Mouse (Mus musculus): ENCODE data around the gene Fam166a. TPM values are rescaled to one million over a fixed set of nuclear protein-coding genes. Genes with fewer than 3 reads are reported as not detected.
A peak's percentile ranks its signal among the peaks of the same experiment; 100 is the strongest.

The Fam166a gene
- polyA plus RNA-seq, 1 experiment from 2014 or later = 0.89 TPM

GRCm38 (mm10) chr2:25228431-25228889, 9.9 kb downstream of the Fam166a start:
- H3K4me1 ChIP-seq (replicated peaks) = peaks cover 23% of the 10 kb centered on the region
- H3K36me3 ChIP-seq = no peaks in the 10 kb centered on the region
- H3K27me3 ChIP-seq = no peaks in the 10 kb centered on the region; the same call in 1 of the 2 replicates
- H3K4me2 ChIP-seq = peak overlapping the region; percentile 42
- WGBS = 0% methylated on average over 7 of the region's 7 CpGs
- H3K9ac ChIP-seq = peak overlapping the region; percentile 44; the same call in 1 of the 2 replicates
- H3K4me3 ChIP-seq = peak overlapping the region; percentile 20
- no peak for ATAC-seq (ENCODE audit: low read depth)
- peak overlapping the region; percentile 69; the same call in 1 of the 2 replicates for H3K27ac ChIP-seq (replicated peaks)
- no peaks in the 10 kb centered on the region for H3K9me3 ChIP-seq

- H3K9ac ChIP-seq = peak overlapping the region; percentile 44; the same call in 1 of the 2 replicates
- peak overlapping the region; percentile 20; the same call in 1 of the 2 replicates for H3K4me3 ChIP-seq
- peak overlapping the region; percentile 42 for H3K4me2 ChIP-seq
- WGBS = 68% methylated on average over 6 of the region's 6 CpGs
- peaks cover 18% of the 10 kb centered on the region for H3K4me1 ChIP-seq (replicated peaks)
- no peaks in the 10 kb centered on the region for H3K9me3 ChIP-seq
- no peaks in the 10 kb centered on the region for H3K36me3 ChIP-seq
- H3K27ac ChIP-seq (replicated peaks) = no peak overlapping the region; the same call in 1 of the 2 replicates
- no peak for ATAC-seq (ENCODE audit: low read depth)
- H3K27me3 ChIP-seq = no peaks in the 10 kb centered on the region; the same call in 1 of the 2 replicates
These were observed 10.5 kb downstream of the Fam166a start for GRCm38 (mm10) chr2:25228995-25229530.

- Histone ChIP-seq H3K4me2 (no peak overlapping the region), H3K9ac (no peak overlapping the region), H3K36me3 (no peaks in the 10 kb centered on the region), H3K4me3 (no peak overlapping the region), H3K4me1 (replicated peaks) (peaks cover 18% of the 10 kb centered on the region), H3K27me3 (no peaks in the 10 kb centered on the region; the same call in 1 of the 2 replicates), H3K27ac (replicated peaks) (no peak overlapping the region), H3K9me3 (no peaks in the 10 kb centered on the region)
- 85% methylated on average over 5 of the region's 5 CpGs for WGBS
- ATAC-seq (ENCODE audit: low read depth) = no peak
These were observed 11.0 kb downstream of the Fam166a start for GRCm38 (mm10) chr2:25229582-25229981.

- H3K4me3 ChIP-seq = no peak overlapping the region
- no peak for ATAC-seq (ENCODE audit: low read depth)
- H3K27ac ChIP-seq (replicated peaks) = no peak overlapping the region
- no peaks in the 10 kb centered on the region for H3K9me3 ChIP-seq
- no peaks in the 10 kb centered on the region for H3K36me3 ChIP-seq
- H3K9ac ChIP-seq = no peak overlapping the region; the same call in 1 of the 2 replicates
- WGBS = 91% methylated on average over 7 of the region's 7 CpGs
- peaks cover 14% of the 10 kb centered on the region for H3K4me1 ChIP-seq (replicated peaks)
- H3K27me3 ChIP-seq = no peaks in the 10 kb centered on the region; the same call in 1 of the 2 replicates
- H3K4me2 ChIP-seq = no peak overlapping the region
These were observed 12.0 kb downstream of the Fam166a start for GRCm38 (mm10) chr2:25230581-25230980.

GRCm38 (mm10) chr2:25231038-25231437, 12.5 kb downstream of the Fam166a start:
- Histone ChIP-seq H3K9ac (no peak overlapping the region; the same call in 1 of the 2 replicates), H3K36me3 (no peaks in the 10 kb centered on the region), H3K4me3 (no peak overlapping the region), H3K27me3 (no peaks in the 10 kb centered on the region; the same call in 1 of the 2 replicates), H3K27ac (replicated peaks) (no peak overlapping the region), H3K4me1 (replicated peaks) (peaks cover 10% of the 10 kb centered on the region), H3K4me2 (no peak overlapping the region), H3K9me3 (no peaks in the 10 kb centered on the region)
- no peak for ATAC-seq (ENCODE audit: low read depth)
- 63% methylated on average over 12 of the region's 12 CpGs for WGBS

GRCm38 (mm10) chr2:25233421-25233820, 14.9 kb downstream of the Fam166a start:
- ATAC-seq (ENCODE audit: low read depth) = no peak
- H3K27ac ChIP-seq (replicated peaks) = no peak overlapping the region
- peaks cover 8% of the 10 kb centered on the region for H3K4me1 ChIP-seq (replicated peaks)
- 82% methylated on average over 4 of the region's 4 CpGs for WGBS
- no peaks in the 10 kb centered on the region; the same call in 1 of the 2 replicates for H3K27me3 ChIP-seq
- H3K9me3 ChIP-seq = no peaks in the 10 kb centered on the region
- H3K4me3 ChIP-seq = no peak overlapping the region
- H3K4me2 ChIP-seq = no peak overlapping the region
- H3K36me3 ChIP-seq = no peaks in the 10 kb centered on the region
- no peak overlapping the region for H3K9ac ChIP-seq

GRCm38 (mm10) chr2:25234050-25234449, 15.5 kb downstream of the Fam166a start, which contains the start of gene Slc34a3:
Slc34a3 (minus strand) TSS chr2:25234364.
- Histone ChIP-seq H3K27me3 (no peaks in the 10 kb centered on the region; the same call in 1 of the 2 replicates), H3K36me3 (no peaks in the 10 kb centered on the region), H3K9ac (no peak within 1 kb of the TSS), H3K4me3 (no peak within 1 kb of the TSS), H3K9me3 (no peaks in the 10 kb centered on the region), H3K4me2 (no peak within 1 kb of the TSS), H3K27ac (replicated peaks) (no peak within 1 kb of the TSS), H3K4me1 (replicated peaks) (peaks cover 1% of the 10 kb centered on the region)
- WGBS = 79% methylated on average over 3 of the region's 3 CpGs
- ATAC-seq (ENCODE audit: low read depth) = no peak

- Histone ChIP-seq H3K27me3 (no peaks in the 10 kb centered on the region; the same call in 1 of the 2 replicates), H3K27ac (replicated peaks) (no peak overlapping the region), H3K9me3 (no peaks in the 10 kb centered on the region), H3K4me1 (replicated peaks) (no peaks in the 10 kb centered on the region), H3K4me2 (no peak overlapping the region), H3K36me3 (no peaks in the 10 kb centered on the region), H3K4me3 (no peak overlapping the region), H3K9ac (no peak overlapping the region)
- ATAC-seq (ENCODE audit: low read depth) = no peak
- WGBS = 81% methylated on average over 5 of the region's 5 CpGs
These were observed 16.1 kb downstream of the Fam166a start for GRCm38 (mm10) chr2:25234551-25235220.

GRCm38 (mm10) chr2:25236614-25237013, 18.1 kb downstream of the Fam166a start, which contains the start of gene Rnf224:
Rnf224 (minus strand) TSS chr2:25236787.
- H3K4me1 ChIP-seq (replicated peaks) = peaks cover 13% of the 10 kb centered on the region
- H3K4me3 ChIP-seq = no peak within 1 kb of the TSS
- H3K27ac ChIP-seq (replicated peaks) = no peak within 1 kb of the TSS
- H3K27me3 ChIP-seq = peaks cover 6% of the 10 kb centered on the region
- no peaks in the 10 kb centered on the region for H3K9me3 ChIP-seq
- 37% methylated on average over 8 of the region's 8 CpGs for WGBS
- H3K4me2 ChIP-seq = no peak within 1 kb of the TSS
- no peak within 1 kb of the TSS for H3K9ac ChIP-seq
- ATAC-seq (ENCODE audit: low read depth) = no peak
- H3K36me3 ChIP-seq = no peaks in the 10 kb centered on the region

- Histone ChIP-seq H3K9me3 (no peaks in the 10 kb centered on the region), H3K36me3 (no peaks in the 10 kb centered on the region), H3K4me3 (no peak overlapping the region), H3K4me2 (no peak overlapping the region), H3K27me3 (peaks cover 6% of the 10 kb centered on the region), H3K27ac (replicated peaks) (no peak overlapping the region), H3K9ac (no peak overlapping the region), H3K4me1 (replicated peaks) (peaks cover 22% of the 10 kb centered on the region)
- WGBS = 68% methylated on average over 4 of the region's 4 CpGs
- no peak for ATAC-seq (ENCODE audit: low read depth)
These were observed 19.0 kb downstream of the Fam166a start for GRCm38 (mm10) chr2:25237522-25237921.

GRCm38 (mm10) chr2:25238106-25238505, 19.6 kb downstream of the Fam166a start:
- Histone ChIP-seq H3K27me3 (peaks cover 10% of the 10 kb centered on the region), H3K4me3 (no peak overlapping the region), H3K9ac (no peak overlapping the region), H3K36me3 (no peaks in the 10 kb centered on the region), H3K4me2 (no peak overlapping the region), H3K4me1 (replicated peaks) (peaks cover 27% of the 10 kb centered on the region), H3K27ac (replicated peaks) (no peak overlapping the region), H3K9me3 (no peaks in the 10 kb centered on the region)
- ATAC-seq (ENCODE audit: low read depth) = no peak

GRCm38 (mm10) chr2:25239766-25240165, 21.2 kb downstream of the Fam166a start:
- peaks cover 33% of the 10 kb centered on the region for H3K4me1 ChIP-seq (replicated peaks)
- no peaks in the 10 kb centered on the region for H3K9me3 ChIP-seq
- 0 out of 2 replicates have a peak, but pooled peaks cover 7% of the 10 kb centered on the region for H3K36me3 ChIP-seq
- WGBS = 88% methylated on average over 3 of the region's 3 CpGs
- H3K27ac ChIP-seq (replicated peaks) = no peak overlapping the region
- peaks cover 11% of the 10 kb centered on the region for H3K27me3 ChIP-seq
- no peak overlapping the region for H3K9ac ChIP-seq
- ATAC-seq (ENCODE audit: low read depth) = no peak
- H3K4me2 ChIP-seq = no peak overlapping the region
- H3K4me3 ChIP-seq = no peak overlapping the region

Data from neural tube, embryonic 13.5 days (tissue).